Mouse (Mus musculus): Measurements from ENCODE around the gene Tom1l2.

Gene Tom1l2

DNA sequence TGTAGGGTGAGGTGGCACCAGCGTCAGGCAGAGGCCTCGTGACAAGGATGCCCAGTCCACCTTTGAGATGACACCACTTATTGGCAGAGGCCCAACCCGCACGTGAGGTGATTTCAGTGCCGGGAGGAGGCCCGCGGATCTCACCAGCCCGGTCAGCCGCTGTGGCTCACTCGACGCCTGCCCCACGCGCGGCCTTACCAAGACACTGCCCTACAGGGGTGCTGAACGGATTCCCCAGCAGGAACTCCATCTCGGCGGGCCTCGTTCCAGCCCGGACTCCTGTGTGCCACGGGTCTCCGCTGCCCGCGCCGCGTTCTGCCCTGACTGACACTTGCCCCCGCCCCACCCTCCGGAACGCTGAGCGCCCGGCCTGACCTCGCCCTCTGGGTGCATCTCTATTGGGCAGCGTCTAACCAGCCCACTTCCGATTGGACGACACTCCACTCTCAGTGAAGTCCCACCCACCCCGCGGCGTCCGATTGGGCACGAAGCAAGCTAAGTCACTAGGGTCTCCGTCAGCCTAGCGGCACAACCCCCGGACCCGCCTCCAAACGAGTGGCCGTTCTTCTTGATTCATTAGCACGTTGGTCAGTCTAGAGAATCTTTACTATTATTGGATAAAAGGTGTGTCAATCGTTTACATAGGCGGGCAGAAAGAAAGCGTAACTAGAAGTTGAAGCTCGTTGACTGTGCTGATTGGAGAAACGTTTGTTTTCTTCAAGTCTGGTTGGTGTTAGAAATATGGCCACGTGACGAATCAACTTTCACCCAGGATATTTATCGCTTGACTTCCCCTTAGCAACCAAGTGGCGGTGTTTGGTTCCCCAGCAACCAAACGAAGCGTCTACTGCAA is at the start of gene Tom1l2, which contains the start of gene Drc3:
Gene Tom1l2, minus strand, starts transcription at position 347 of the 853 bp plus-strand sequence.
Gene Drc3, plus strand, starts transcription at position 771 of the 853 bp plus-strand sequence.
- DNase-seq (ENCODE audit: extremely low spot score, low read depth, low spot score): peak; percentile 100

DNA sequence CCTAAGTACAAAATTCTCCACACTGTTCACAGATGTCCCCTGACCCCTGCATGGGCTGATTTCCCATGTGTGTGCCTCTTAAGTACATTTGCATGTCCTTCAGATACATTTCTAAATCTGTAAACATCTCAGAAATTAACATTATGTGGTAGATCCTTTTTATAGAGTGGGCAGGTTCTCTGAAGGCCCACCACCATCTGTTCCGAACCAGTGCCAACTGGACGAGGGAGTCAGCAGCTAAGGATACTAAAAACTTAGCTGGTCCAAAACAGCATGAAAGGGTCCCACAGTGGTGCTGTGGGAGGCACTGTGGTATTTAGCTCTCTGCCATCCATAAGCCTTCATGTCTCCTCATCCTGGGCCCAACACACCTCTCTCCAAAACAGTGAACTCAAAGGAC is 44.5 kb upstream of the Tom1l2 start:
- no peak for DNase-seq (ENCODE audit: extremely low spot score, low read depth, low spot score)

GRCm38 (mm10) chr11:60396546-60396945 is 43.8 kb upstream of the Tom1l2 start:
- DNase-seq (ENCODE audit: extremely low spot score, low read depth, low spot score): no peak

GRCm38 (mm10) chr11:60391346-60391745 is 38.6 kb upstream of the Tom1l2 start:
- DNase-seq (ENCODE audit: extremely low spot score, low read depth, low spot score): no peak

GRCm38 (mm10) chr11:60387944-60388343 is 35.2 kb upstream of the Tom1l2 start:
- DNase-seq (ENCODE audit: extremely low spot score, low read depth, low spot score): no peak

DNA sequence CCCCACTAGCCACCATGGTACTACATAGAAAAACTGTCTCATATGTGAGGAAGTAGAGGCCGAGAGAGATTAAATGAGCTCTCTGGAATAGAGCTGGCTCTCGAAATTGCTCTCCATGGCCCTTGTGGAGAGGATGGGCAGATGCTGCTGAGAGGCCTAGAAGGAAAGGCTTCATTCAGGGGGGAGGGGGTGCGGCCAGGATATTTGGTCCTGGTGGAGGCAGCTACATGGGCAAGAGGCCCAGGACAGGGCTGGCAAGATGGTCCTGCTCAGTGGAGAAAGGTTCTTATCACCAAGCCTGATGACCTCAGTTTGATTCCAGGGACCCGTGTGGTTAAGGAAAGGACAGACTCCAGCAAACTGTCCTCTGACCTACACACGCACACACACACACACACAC is 33.2 kb upstream of the Tom1l2 start:
- DNase-seq (ENCODE audit: extremely low spot score, low read depth, low spot score): no peak

GRCm38 (mm10) chr11:60384762-60385421 is 32.2 kb upstream of the Tom1l2 start:
- no peak for DNase-seq (ENCODE audit: extremely low spot score, low read depth, low spot score)

- no peak for DNase-seq (ENCODE audit: extremely low spot score, low read depth, low spot score)
Measured at GRCm38 (mm10) chr11:60383518-60383917, 30.8 kb upstream of the Tom1l2 start.

DNA sequence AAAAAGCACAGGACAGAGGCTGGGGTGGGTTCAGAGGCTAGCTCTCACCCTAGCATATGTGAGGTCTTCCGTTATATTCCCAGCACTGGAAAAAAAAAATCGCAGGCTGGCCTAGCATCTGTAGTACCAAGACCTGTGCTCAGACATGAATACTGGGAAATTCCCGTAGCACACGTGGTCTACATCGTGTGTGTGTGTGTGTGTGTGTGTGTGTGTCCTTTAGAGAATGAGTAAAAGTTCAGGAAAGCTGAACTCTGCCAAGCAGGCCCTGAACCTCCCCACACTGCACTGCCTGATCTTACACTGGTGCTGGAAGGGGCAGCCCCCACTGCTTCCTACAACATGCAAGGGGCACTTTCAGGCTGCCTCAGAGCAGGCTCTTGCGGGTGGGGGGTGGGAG is 21.8 kb upstream of the Tom1l2 start:
- DNase-seq (ENCODE audit: extremely low spot score, low read depth, low spot score): no peak

DNA sequence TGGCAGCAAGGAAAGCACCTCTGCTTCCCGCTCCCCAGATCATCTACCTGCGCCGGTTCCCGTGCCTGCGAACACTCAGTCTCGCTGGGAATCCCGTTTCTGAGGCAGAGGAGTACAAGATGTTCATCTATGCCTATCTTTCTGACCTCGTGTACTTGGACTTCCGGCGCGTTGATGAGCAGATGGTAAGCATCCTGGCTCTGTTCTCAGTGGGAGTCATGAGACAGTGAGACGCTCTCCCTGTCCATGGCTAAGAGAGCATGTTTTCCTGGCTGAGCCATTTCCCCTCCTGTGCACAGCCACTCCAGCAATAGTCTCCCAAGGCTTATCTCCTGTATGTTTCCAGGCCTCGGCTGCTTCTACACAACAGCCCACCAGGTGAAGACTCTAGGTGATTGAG is 17.7 kb upstream of the Tom1l2 start:
- no peak for DNase-seq (ENCODE audit: extremely low spot score, low read depth, low spot score)

DNA sequence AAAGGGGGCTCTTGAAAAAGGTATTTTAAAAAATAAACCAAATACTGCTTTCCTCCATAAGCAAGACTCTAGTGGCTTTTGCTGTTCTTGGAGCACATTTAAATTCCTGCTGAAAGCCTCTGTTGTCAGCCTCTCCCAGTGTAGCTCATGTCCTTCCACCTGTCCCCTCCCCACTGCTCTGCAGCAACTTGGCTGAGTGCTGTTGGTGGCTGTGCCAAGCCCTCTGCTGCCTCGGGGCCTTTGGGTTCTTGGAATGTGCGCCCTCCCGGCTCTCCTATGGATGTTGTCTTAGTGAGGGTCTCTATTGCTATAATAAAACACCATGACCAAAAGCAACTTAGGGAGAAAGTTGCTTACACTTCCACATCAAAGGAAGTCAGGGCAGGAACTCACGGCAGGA is 16.7 kb upstream of the Tom1l2 start:
- no peak for DNase-seq (ENCODE audit: extremely low spot score, low read depth, low spot score)

DNA sequence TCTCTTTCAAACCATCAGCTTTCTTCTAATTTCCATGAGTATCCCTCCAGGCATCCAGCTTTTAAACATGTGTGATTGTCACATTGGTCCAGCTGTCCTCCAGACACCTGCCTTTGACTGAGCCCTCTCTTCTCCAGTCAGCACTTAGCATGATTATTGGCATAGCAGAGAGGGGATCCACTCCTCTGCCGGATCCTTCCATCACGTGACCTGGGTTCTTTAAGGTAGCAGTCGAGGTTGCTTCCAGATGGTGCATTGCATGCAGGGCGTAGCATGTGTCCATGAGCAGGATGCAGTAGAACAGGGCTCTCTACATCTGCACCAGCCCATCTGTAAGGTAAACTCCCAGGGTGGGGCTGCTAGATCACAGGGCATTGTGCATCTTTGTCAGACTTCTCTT is 16.2 kb upstream of the Tom1l2 start:
- DNase-seq (ENCODE audit: extremely low spot score, low read depth, low spot score): no peak

DNA sequence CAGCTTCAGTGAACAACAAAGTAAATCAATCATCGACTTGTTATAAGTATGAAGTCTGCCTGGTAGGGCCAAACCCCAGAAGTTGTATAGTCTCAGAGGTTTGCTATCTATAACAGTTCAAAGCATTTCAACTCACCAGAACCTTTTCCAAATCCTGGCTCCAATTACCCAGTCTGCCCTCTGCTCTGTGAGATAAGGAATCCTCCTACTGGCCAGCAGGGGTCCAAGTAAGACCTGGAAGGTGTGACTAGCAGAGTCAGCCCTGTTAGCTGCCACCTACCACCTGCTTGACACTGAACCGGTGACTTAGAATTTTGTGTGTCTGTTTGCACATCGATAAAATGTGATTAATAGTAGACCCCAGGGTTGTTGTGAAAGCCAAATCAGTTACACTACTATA is 14.6 kb upstream of the Tom1l2 start:
- no peak for DNase-seq (ENCODE audit: extremely low spot score, low read depth, low spot score)

DNA sequence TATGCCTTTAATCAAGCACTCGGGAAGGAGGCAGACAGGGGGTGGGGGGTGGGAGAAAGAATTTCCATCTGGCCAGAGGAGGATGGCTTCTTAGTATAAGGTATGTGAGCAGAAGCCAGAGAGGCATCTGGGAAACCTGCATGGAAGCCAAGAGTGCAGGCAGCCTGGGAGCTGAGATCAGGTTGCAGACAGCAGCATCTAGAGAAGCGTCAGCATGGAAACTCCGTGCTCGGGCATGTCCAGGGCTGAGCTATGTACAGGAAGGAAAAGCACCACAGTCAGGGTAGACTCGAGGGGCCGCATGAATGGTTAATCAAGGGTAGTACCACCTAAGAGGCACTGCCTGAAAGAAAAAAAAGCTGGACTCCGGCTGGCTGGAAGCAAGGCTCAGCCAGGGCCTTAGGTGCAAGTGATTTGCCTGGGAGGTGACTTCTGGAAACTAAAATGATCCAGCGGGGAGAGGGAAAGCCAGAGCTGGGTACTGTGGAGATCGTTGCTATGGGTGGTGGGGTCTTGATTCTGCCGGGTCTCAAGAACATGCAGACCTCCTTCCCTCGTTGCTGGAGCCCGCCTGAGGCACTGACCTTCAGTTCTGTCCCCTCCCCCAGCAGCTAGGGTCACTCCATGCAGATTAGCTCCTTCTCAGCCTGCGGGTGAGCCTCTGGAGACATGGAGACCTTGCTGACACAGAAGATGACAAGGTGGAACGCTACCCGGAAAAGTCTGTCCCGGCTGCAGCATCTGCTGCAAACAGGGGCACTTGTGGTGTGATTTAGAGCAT is 13.7 kb upstream of the Tom1l2 start:
- no peak for DNase-seq (ENCODE audit: extremely low spot score, low read depth, low spot score)

DNA sequence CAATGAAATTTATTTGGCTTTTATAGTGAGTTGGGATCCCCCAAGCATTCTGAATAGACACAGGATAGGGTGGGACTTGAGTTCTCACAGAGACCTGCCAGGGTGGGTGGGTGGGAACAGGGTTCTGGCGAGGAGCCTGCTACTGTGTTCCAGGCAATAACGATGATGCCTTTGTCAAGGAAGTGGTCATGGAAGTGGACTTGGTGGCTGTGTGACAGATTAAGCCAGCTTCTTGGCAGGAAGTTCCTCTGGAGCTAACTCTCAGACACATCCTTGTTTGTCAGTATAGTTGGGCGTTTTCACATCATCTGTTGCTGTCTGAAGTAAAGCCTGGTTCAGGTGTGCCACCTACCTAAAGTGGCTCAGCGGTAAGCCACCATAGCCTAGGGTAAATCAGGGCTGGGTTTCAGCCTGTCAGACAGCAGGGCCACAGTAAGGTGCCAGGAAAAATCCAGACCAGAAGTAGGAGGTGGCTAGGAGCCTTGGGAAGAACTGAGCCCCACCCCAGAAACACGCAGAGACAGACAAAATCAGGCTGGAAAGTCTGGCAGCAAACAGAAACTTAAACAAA is 8.0 kb upstream of the Tom1l2 start:
- DNase-seq (ENCODE audit: extremely low spot score, low read depth, low spot score): no peak

DNA sequence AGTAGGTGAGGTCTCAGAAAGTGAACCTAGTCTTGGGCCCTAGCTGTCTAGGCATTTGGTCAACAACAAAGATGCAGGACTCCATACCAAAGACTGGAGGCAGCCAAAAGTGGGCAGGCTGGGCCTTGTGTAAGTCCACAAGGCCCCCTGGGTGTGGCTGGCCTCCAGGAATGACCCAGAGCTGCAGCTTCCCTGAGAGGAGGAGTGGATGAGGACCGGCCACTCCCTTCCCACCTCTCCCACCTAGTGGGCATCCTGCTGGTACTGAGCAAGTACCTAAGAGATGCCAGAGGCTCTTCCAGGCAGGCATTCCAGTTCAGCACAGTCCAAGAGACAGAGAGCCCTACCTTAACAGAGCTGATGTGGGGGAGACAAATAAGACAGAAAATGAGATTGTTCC is 7.2 kb upstream of the Tom1l2 start:
- no peak for DNase-seq (ENCODE audit: extremely low spot score, low read depth, low spot score)

DNA sequence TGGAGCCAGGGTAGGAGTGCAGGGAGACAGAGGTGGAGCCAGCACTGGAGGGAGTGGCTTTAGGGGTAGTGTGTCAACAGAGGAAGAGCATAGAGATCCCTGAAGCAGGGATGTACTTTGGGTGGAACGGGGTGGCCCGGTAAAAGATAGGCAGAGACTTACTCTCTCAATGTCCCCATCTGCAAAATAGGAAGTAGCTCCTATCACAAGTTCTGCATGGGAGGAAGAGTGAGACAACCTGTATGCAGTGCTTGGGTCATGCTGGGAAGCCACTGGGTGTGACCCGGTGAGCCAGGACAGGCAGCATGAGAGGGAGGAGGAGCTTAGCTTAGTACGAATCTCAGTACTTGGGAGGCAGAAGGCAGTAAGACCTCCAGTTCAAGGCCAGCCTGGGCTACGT is 6.4 kb upstream of the Tom1l2 start:
- no peak for DNase-seq (ENCODE audit: extremely low spot score, low read depth, low spot score)

- no peak for DNase-seq (ENCODE audit: extremely low spot score, low read depth, low spot score)
Measured at GRCm38 (mm10) chr11:60358548-60358947, 5.8 kb upstream of the Tom1l2 start.

DNA sequence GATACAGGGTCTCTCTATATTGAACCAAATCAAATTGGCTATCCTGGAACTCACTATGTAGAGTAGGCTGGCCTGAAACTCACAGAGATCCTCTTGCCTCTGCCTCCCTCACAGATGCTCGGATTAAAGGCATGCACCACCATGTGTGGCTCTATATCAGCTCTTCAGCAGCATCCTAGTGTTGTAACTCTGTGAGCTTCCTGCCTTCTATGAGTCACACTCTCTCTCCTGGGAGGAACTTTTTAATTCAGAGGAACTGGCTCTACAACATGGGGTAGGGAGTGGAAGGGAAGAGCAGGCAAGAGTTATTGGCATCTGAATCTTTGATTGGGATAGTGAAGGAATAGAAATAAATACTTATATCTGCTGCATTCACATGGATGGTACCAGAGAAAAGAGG is 4.4 kb upstream of the Tom1l2 start:
- no peak for DNase-seq (ENCODE audit: extremely low spot score, low read depth, low spot score)

DNA sequence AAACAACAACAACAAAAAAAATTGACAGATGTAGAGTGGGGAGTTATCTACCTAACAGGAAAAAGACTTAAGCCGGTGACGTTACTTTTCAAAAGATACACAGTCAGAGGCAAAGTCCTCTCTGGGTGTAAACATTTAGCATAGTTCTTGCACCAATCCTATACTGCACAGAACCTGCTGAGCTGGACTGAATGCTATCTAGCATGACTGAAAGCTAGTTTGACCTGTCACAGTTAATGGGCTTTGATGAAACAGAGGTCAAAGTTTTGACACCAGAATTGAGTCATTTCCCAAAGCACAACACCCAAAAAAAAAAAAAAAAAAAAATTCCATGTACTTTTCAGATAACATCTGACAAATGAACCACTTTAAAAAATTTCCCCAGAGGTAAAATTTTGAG is 3.2 kb upstream of the Tom1l2 start:
- no peak for DNase-seq (ENCODE audit: extremely low spot score, low read depth, low spot score)

GRCm38 (mm10) chr11:60351925-60352371 is 757 bp downstream of the Tom1l2 start:
- DNase-seq (ENCODE audit: extremely low spot score, low read depth, low spot score): no peak
